Mouse (Mus musculus) forebrain, postnatal 0 days (tissue): ENCODE results near the gene Tbxas1. TPM values are rescaled to one million over a fixed set of nuclear protein-coding genes. Genes with fewer than 3 reads are reported as not detected.

ENCODE experiments used
- ATAC-seq: fragments of 200-750 bp; cut with Nextera tagmentation; 2 replicates; pipeline ENCODE4 v1.8.0; 2017; ENCODE audit warnings: mild to moderate bottlenecking, moderate library complexity
- DNase-seq: peaks from one replicate; pipeline ENCODE4 v3.0.0-alpha.2; 2015
- H3K27ac ChIP-seq: fragments of 300-500 bp; sonication (generic); 2 replicates; pipeline ENCODE4 v1.5.1; 2014; ENCODE audit warnings: low read depth, mild to moderate bottlenecking, antibody characterized with exemption, low read length, moderate library complexity, mixed read lengths
- H3K27me3 ChIP-seq: fragments of 300-500 bp; sonication (generic); 2 replicates; pipeline ENCODE4 v1.6.1; 2014; ENCODE audit warnings: mild to moderate bottlenecking, low read length, mixed read lengths; ENCODE audit not compliant: insufficient read depth
- H3K36me3 ChIP-seq: fragments of 300-500 bp; sonication (generic); 2 replicates; pipeline ENCODE4 v1.6.1; 2014; ENCODE audit warnings: mild to moderate bottlenecking, moderate library complexity; ENCODE audit not compliant: insufficient read depth
- H3K4me1 ChIP-seq: fragments of 300-500 bp; sonication (generic); 2 replicates; pipeline ENCODE4 v1.6.1; 2014; ENCODE audit warnings: antibody characterized with exemption; ENCODE audit not compliant: insufficient read depth
- H3K4me2 ChIP-seq: fragments of 300-500 bp; sonication (generic); 2 replicates; pipeline ENCODE4 v1.6.1; 2014; ENCODE audit warnings: low read depth, mild to moderate bottlenecking, moderate library complexity
- H3K4me3 ChIP-seq: fragments of 300-500 bp; sonication (generic); 2 replicates; pipeline ENCODE4 v1.5.1; 2014; ENCODE audit warnings: low read depth, low read length, mixed read lengths
- H3K9ac ChIP-seq: fragments of 300-500 bp; sonication (generic); 2 replicates; pipeline ENCODE4 v1.6.1; 2014; ENCODE audit warnings: mild to moderate bottlenecking
- H3K9me3 ChIP-seq: fragments of 300-500 bp; sonication (generic); 2 replicates; pipeline ENCODE4 v1.6.1; 2016; ENCODE audit warnings: low read length
- CTCF ChIP-seq: sonication (generic); IDR thresholded peaks from 2 replicates; pipeline ENCODE4 v1.5.1; 2016; ENCODE audit warnings: antibody characterized with exemption, control low read depth, low read depth
- WGBS: fragments of 180-500 bp; shearing (Covaris S2); extraction: QIAGEN DNeasy Blood & Tissue Kit; methylation state at CpG from one replicate; pipeline ENCODE4 v1.1.7; 2014; 5-methylcytosine and 5-hydroxymethylcytosine counted together
- polyA plus RNA-seq: library from polyadenylated mRNA; unstranded; fragments of >200 nt; fragmentation: Nextera tagmentation; extraction: Ambion mirVana; gene quantifications from 2 replicates; pipeline ENCODE4 v1.2.1, GENCODE M21; 2015
- total RNA-seq: library from RNA; depleted of rRNA; stranded (reverse); fragments of >200 nt; gene quantifications from 2 replicates; pipeline ENCODE4 v1.2.3, GENCODE M21; 2014

Tbxas1 gene
- total and polyA plus RNA-seq, 2 experiments from 2014 or later = 1.5 to 2.0 TPM

DNA sequence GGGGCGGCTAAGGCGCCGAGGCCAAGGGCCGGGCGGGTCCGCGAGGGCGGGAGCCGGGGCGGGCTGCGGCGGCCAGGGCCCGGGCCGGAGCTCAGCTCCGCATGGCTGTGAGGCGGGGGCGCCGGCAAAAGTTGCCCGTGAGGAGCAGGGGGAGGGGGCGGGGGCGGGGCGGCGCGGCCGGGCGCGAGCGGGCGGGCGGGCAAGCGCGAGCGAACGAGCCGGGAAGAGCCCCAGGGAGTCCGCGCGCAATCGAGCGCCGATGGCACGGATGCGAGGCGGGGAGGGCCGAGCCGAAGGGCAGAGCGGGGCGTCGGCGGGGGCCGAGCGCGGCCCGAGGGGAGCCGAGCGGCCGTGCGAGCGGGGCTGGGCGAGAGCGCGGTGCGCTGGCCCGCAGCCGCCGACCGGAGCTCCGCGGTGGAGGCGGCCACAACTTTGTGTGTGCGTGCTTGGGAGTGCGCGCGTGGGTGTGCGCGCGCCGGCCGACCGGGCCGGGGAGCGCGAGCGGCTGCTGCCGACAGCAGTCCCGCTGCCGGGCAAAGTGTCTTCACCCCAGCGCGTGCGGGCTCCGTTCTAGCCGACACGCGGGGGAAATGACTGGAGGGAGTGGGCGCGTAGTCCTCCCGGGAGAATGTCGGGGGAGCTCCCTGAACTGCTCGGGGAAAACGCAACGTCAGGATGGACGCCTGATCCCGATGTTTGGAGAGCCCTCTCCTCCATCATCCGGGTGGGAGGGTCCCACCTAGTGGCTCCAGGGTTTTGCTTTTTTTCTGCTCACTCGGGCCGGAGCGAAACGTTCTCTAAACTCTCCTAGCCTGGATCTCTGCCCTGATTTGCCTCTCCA is 1.1 kb downstream of the Tbxas1 start, which contains the start of gene Hipk2:
Gene Hipk2, minus strand, starts transcription at position 95 of the 841 bp plus-strand sequence.
- peak within 1 kb of the TSS; percentile 96 for H3K9ac ChIP-seq
- peak within 1 kb of the TSS; percentile 98 for H3K4me3 ChIP-seq
- H3K27me3 ChIP-seq = no peaks in the 10 kb centered on the region
- peaks cover 13% of the 10 kb centered on the region; the same call in 1 of the 2 replicates for H3K4me1 ChIP-seq
- ATAC-seq (peak; percentile 92), DNase-seq (peak; percentile 89)
- peak within 1 kb of the TSS; percentile 95 for H3K27ac ChIP-seq
- peak within 1 kb of the TSS; percentile 62 for H3K4me2 ChIP-seq
- H3K36me3 ChIP-seq = no peaks in the 10 kb centered on the region
- TF ChIP-seq CTCF = peak; percentile 34; the same call in 1 of the 2 replicates
- under 1% methylated on average over 89 of the region's 108 CpGs for WGBS
- no peaks in the 10 kb centered on the region for H3K9me3 ChIP-seq

DNA sequence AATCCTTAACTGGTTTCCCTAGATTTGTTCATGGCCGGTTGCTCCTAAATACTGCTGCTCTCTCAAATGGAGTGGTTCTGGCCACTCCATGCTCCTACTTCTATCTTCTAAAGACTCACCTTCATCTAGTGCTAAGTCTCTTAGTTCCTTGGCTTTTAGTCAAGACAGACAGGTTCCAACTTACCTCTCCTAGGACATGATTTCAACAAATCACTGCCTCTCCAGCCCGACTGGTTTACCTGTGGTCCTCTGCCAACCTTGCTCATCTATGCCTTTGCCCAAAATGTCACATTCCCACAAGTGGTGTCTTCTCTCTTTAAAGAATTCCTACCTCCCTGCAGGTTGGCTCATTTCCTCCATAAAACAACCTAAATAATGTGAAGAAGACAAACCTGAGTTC is 2.5 kb downstream of the Tbxas1 start:
- H3K4me3 ChIP-seq = no peak overlapping the region
- no peak overlapping the region for H3K9ac ChIP-seq
- no peaks in the 10 kb centered on the region for H3K27me3 ChIP-seq
- peaks cover 8% of the 10 kb centered on the region; the same call in 1 of the 2 replicates for H3K4me1 ChIP-seq
- H3K36me3 ChIP-seq = no peaks in the 10 kb centered on the region
- ATAC-seq = no peak
- DNase-seq = no peak
- TF ChIP-seq CTCF = no peak
- no peak overlapping the region for H3K27ac ChIP-seq
- no peak overlapping the region for H3K4me2 ChIP-seq
- H3K9me3 ChIP-seq = no peaks in the 10 kb centered on the region
- WGBS = 83% methylated on average over 2 of the region's 2 CpGs

- TF ChIP-seq CTCF = no peak
- H3K4me1 ChIP-seq = no peaks in the 10 kb centered on the region
- no peaks in the 10 kb centered on the region for H3K27me3 ChIP-seq
- H3K9me3 ChIP-seq = no peaks in the 10 kb centered on the region
- no peak overlapping the region for H3K4me2 ChIP-seq
- no peak overlapping the region for H3K4me3 ChIP-seq
- H3K27ac ChIP-seq = no peak overlapping the region
- no peaks in the 10 kb centered on the region for H3K36me3 ChIP-seq
- DNase-seq = no peak
- H3K9ac ChIP-seq = no peak overlapping the region
- whole genome bisulfite sequencing = 65% methylated on average over 2 of the region's 2 CpGs
- ATAC-seq = no peak
Measured at GRCm38 (mm10) chr6:38881468-38881867, 6.3 kb downstream of the Tbxas1 start.

- no peaks in the 10 kb centered on the region for H3K27me3 ChIP-seq
- H3K9ac ChIP-seq = no peak overlapping the region
- no peak for DNase-seq
- no peak overlapping the region for H3K4me3 ChIP-seq
- H3K9me3 ChIP-seq = no peaks in the 10 kb centered on the region
- no peak for TF ChIP-seq CTCF
- no peaks in the 10 kb centered on the region for H3K36me3 ChIP-seq
- no peaks in the 10 kb centered on the region for H3K4me1 ChIP-seq
- WGBS = 65% methylated on average over 6 of the region's 6 CpGs
- no peak for ATAC-seq
- H3K27ac ChIP-seq = no peak overlapping the region
- no peak overlapping the region for H3K4me2 ChIP-seq
Measured at GRCm38 (mm10) chr6:38881975-38882374, 6.8 kb downstream of the Tbxas1 start.

GRCm38 (mm10) chr6:38882728-38883171 is 7.5 kb downstream of the Tbxas1 start:
- TF ChIP-seq CTCF = no peak
- Histone ChIP-seq H3K27ac (no peak overlapping the region), H3K9me3 (no peaks in the 10 kb centered on the region), H3K27me3 (no peaks in the 10 kb centered on the region), H3K4me1 (no peaks in the 10 kb centered on the region), H3K9ac (no peak overlapping the region), H3K36me3 (no peaks in the 10 kb centered on the region), H3K4me2 (no peak overlapping the region), H3K4me3 (no peak overlapping the region)
- DNase-seq (no peak), ATAC-seq (0 out of 2 replicates have a peak, but pooled peaks have one; percentile 23)
- WGBS = 39% methylated on average over 6 of the region's 6 CpGs

DNA sequence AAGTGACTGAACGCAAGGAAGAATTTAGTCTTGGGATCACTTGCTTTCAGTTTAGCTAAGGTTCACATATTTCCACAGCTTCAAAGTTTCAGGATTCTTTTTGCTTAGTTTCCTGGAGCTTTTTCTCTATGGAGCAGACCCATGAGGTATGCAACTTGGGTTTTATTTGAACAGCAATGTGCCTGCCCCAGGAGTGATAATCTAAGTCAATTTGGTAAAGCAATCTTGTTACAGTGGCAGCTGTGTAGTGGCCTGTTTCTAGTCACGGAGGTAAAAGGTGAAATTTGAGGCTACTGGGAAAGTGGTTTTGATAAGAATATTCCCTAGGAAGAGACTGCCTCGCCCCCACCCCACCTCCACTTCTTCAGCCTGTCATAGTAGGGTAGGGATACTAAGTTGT is 9.3 kb downstream of the Tbxas1 start:
- ATAC-seq = no peak
- H3K36me3 ChIP-seq = no peaks in the 10 kb centered on the region
- no peaks in the 10 kb centered on the region for H3K4me1 ChIP-seq
- no peak for TF ChIP-seq CTCF
- WGBS = 78% methylated on average over 3 of the region's 3 CpGs
- no peak for DNase-seq
- no peak overlapping the region for H3K4me2 ChIP-seq
- H3K9me3 ChIP-seq = no peaks in the 10 kb centered on the region
- no peak overlapping the region for H3K27ac ChIP-seq
- no peak overlapping the region for H3K4me3 ChIP-seq
- no peaks in the 10 kb centered on the region for H3K27me3 ChIP-seq
- no peak overlapping the region for H3K9ac ChIP-seq

DNA sequence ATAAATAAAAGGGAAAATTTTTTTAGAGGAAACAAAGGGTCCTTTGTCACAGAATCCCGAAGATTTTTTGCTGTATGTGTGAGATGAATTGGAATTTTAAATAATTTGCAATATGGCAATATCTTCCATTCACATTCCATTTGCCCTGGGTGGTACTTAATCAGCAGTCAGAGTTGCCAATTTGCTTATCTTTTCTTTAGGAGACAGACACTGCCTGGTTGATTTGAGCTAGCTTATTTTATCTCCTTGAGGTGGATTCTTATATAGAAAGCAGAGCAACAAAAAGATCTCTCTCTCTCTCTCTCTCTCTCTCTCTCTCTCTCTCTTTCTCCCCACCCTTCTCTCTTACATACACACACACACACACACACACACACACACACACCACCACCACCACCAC is 9.9 kb downstream of the Tbxas1 start:
- Histone ChIP-seq H3K4me1 (no peaks in the 10 kb centered on the region), H3K4me3 (no peak overlapping the region), H3K36me3 (no peaks in the 10 kb centered on the region), H3K4me2 (no peak overlapping the region), H3K27me3 (no peaks in the 10 kb centered on the region), H3K9ac (no peak overlapping the region), H3K27ac (no peak overlapping the region), H3K9me3 (no peaks in the 10 kb centered on the region)
- DNase-seq = no peak
- ATAC-seq = no peak
- no peak for TF ChIP-seq CTCF
- WGBS = 67% methylated on average over 1 of the region's 1 CpGs
